Mouse (Mus musculus): Measurements from ENCODE around the gene Ttyh1. TPM values are rescaled to one million over a fixed set of nuclear protein-coding genes. Genes with fewer than 3 reads are reported as not detected.
A peak's percentile ranks its signal among the peaks of the same experiment; 100 is the strongest.

The Ttyh1 gene
- total and polyA plus RNA-seq, 3 experiments, result 0.08 to 0.17 TPM; not detected in 1

DNA sequence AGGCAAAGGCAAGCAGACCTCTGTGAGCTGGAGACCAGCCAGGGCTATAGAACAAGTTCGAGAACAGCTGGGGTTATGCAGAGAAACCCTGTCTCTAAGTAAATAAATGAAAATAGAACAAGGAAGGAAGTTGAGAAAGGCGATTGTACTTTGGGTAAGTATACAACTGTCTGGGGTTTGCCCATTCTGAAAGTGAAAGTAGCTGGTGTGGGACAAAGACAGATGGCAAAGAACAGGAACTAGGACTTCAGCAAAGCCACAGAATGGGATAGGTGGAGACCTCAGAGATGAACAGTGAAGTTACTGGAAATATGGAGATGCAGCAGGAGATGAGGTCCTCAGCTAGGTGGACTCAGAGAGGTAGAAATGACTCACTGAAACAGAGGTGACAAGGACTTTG lies 36.4 kb upstream of the Ttyh1 start:
- Histone ChIP-seq H3K36me3 (replicated peaks in 1 of 2; ENCODE audit: control insufficient read depth in 1 of 2, insufficient read depth in 1 of 2, low read length in 1 of 2) (no peaks in the 10 kb centered on the region), H3K9ac (ENCODE audit: insufficient read depth, low read depth) (no peak overlapping the region), H3K4me2 (ENCODE audit: insufficient read depth, low read depth, poor library complexity, severe bottlenecking) (peak overlapping the region; percentile 94), H3K4me3 (replicated peaks in 1 of 3; ENCODE audit: low read depth in 2 of 3, low read length in 2 of 3, poor library complexity in 1 of 3) (no peak overlapping the region), H3K27me3 (replicated peaks) (no peaks in the 10 kb centered on the region), H3K27ac (ENCODE audit: insufficient read depth, low read depth) (no peak overlapping the region), H3K79me2 (replicated peaks; ENCODE audit: control insufficient read depth, extremely low read depth, insufficient read depth, poor library complexity, severe bottlenecking) (no peaks in the 10 kb centered on the region), H3K9me3 (replicated peaks; ENCODE audit: low read length) (no peaks in the 10 kb centered on the region), H3K4me1 (ENCODE audit: control insufficient read depth in 1 of 2, insufficient read depth in 2 of 2) (peaks cover 24 to 79% of the 10 kb centered on the region in 2 experiments)
- peak; percentile 12 for TF ChIP-seq RAD21 (IDR thresholded peaks at IDR 0.05; ENCODE audit: low read depth, low read length)
- peak; percentile 90 for TF ChIP-seq SIN3A (IDR thresholded peaks at IDR 0.05; ENCODE audit: low read length)
- TF ChIP-seq ZC3H11A (IDR thresholded peaks at IDR 0.05; ENCODE audit: low read depth, low read length), result no peak; the same call in 1 of the 2 replicates
- TF ChIP-seq IRF4 (IDR thresholded peaks at IDR 0.05; ENCODE audit: low read depth, low read length), result peak; percentile 98
- peak; percentile 77 for TF ChIP-seq JUN (IDR thresholded peaks at IDR 0.05; ENCODE audit: insufficient read depth, low read depth, low read length)
- TF ChIP-seq MAZ (IDR thresholded peaks at IDR 0.05; ENCODE audit: low read depth, low read length), result peak; percentile 82
- no peak for TF ChIP-seq POLR2AphosphoS2 (IDR thresholded peaks at IDR 0.05; ENCODE audit: low read depth, low read length)
- TF ChIP-seq USF2 (conservative IDR thresholded peaks at IDR 0.05; ENCODE audit: low read depth, low read length), result no peak
- TF ChIP-seq EP300 (IDR thresholded peaks at IDR 0.05; ENCODE audit: low read length), result peak; percentile 99
- peak; percentile 99 for TF ChIP-seq TCF12 (IDR thresholded peaks at IDR 0.05; ENCODE audit: low read depth, low read length)
- TF ChIP-seq JUND (conservative IDR thresholded peaks at IDR 0.05; ENCODE audit: low read depth, low read length), result peak; percentile 91
- TF ChIP-seq ETS1 (conservative IDR thresholded peaks at IDR 0.05; ENCODE audit: low read depth, low read length), result peak; percentile 99
- TF ChIP-seq MAFK (IDR thresholded peaks at IDR 0.05; ENCODE audit: insufficient replicate concordance, low read length), result peak; percentile 96
- TF ChIP-seq GABPA (IDR thresholded peaks at IDR 0.05; ENCODE audit: insufficient replicate concordance, low read depth, low read length), result no peak
- TF ChIP-seq KAT2A (IDR thresholded peaks at IDR 0.05; ENCODE audit: insufficient replicate concordance, low read length), result no peak
- peak; percentile 96 for TF ChIP-seq MEF2A (IDR thresholded peaks at IDR 0.05; ENCODE audit: borderline replicate concordance, low read depth, low read length)
- 0 out of 2 replicates have a peak, but pooled peaks have one; percentile 38 for TF ChIP-seq ZMIZ1 (IDR thresholded peaks at IDR 0.05; ENCODE audit: low read depth, low read length)
- no peak for TF ChIP-seq PAX5 (IDR thresholded peaks at IDR 0.05; ENCODE audit: low read length)
- TF ChIP-seq MXI1 (IDR thresholded peaks at IDR 0.05; ENCODE audit: low read depth, low read length), result no peak
- no peak for TF ChIP-seq TBP (conservative IDR thresholded peaks at IDR 0.05; ENCODE audit: low read depth, low read length)
- TF ChIP-seq MAX (IDR thresholded peaks at IDR 0.05; ENCODE audit: low read length), result peak; percentile 68; the same call in 1 of the 2 replicates
- TF ChIP-seq USF1 (IDR thresholded peaks at IDR 0.05; ENCODE audit: low read depth, low read length), result no peak
- TF ChIP-seq RCOR1 (conservative IDR thresholded peaks at IDR 0.05; ENCODE audit: low read depth, low read length), result peak; percentile 96
- TF ChIP-seq HCFC1 (IDR thresholded peaks at IDR 0.05; ENCODE audit: low read depth, low read length), result no peak
- peak; percentile 84 for TF ChIP-seq CHD2 (IDR thresholded peaks at IDR 0.05; ENCODE audit: low read length)
- TF ChIP-seq NRF1 (IDR thresholded peaks at IDR 0.05; ENCODE audit: low read depth, low read length), result peak; percentile 14; the same call in 1 of the 2 replicates
- TF ChIP-seq ZNF384 (IDR thresholded peaks at IDR 0.05; ENCODE audit: low read depth, low read length), result peak; percentile 54; the same call in 1 of the 2 replicates
- TF ChIP-seq E2F4 (IDR thresholded peaks at IDR 0.05; ENCODE audit: insufficient replicate concordance, low read depth, low read length), result 0 out of 2 replicates have a peak, but pooled peaks have one; percentile 52
- no peak for TF ChIP-seq ZKSCAN1 (IDR thresholded peaks at IDR 0.05; ENCODE audit: borderline replicate concordance, low read depth, low read length)
- TF ChIP-seq SMC3 (IDR thresholded peaks at IDR 0.05; ENCODE audit: low read depth, low read length), result peak; percentile 18; the same call in 1 of the 2 replicates
- no peak for TF ChIP-seq CTCF (conservative IDR thresholded peaks at IDR 0.05 in 1 of 2, IDR thresholded peaks at IDR 0.05 in 1 of 2; ENCODE audit: low read depth in 2 of 2, low read length in 2 of 2)
- TF ChIP-seq NELFE (IDR thresholded peaks at IDR 0.05; ENCODE audit: low read depth, low read length), result 0 out of 2 replicates have a peak, but pooled peaks have one; percentile 33
- TF ChIP-seq POLR2A (IDR thresholded peaks at IDR 0.05; ENCODE audit: low read depth, low read length), result no peak
- no peak for TF ChIP-seq UBTF (IDR thresholded peaks at IDR 0.05; ENCODE audit: low read depth, low read length)
- TF ChIP-seq MYC (IDR thresholded peaks at IDR 0.05; ENCODE audit: low read depth, low read length), result peak; percentile 76
- TF ChIP-seq ELF1 (IDR thresholded peaks at IDR 0.05; ENCODE audit: low read depth, low read length), result peak; percentile 77
- no peak for TF ChIP-seq CHD1 (IDR thresholded peaks at IDR 0.05; ENCODE audit: low read depth, low read length)
- peak; percentile 88 for TF ChIP-seq BHLHE40 (IDR thresholded peaks at IDR 0.05; ENCODE audit: low read depth, low read length)
- peak; percentile 95 for DNase-seq (ENCODE audit: extremely low read depth)
- in situ Hi-C loops (cut with MboI; ENCODE audit: low pct_ligation_motif_present, low pct_unique_long_range_greater_than_20kb, low sequenced_read_pairs) (no loop called here), dilution Hi-C loops (cut with MboI; ENCODE audit: extremely low pct_ligation_motif_present, extremely low pct_unique_long_range_greater_than_20kb, low sequenced_read_pairs) (no loop called here)
